Mouse (Mus musculus): Measurements from ENCODE around the gene Gm49345.
"Not testable (repeated sequence)": the region's sequence is repeated elsewhere in the genome, so short reads cannot be mapped to it uniquely, and the experiment has no call there.

Gene Gm49345

GRCm38 (mm10) chr13:67637294-67638007 is at the start of gene Gm49345, which contains the start of gene Zfp729a:
Gm49345 (minus strand) TSS chr13:67637769.
Zfp729a (minus strand) TSS chr13:67637791.
- DNase-seq, result peak; percentile 89 to 90

- no peak for DNase-seq
These were observed 49.4 kb upstream of the Gm49345 start, which contains the start of gene Zfp738 for GRCm38 (mm10) chr13:67686971-67687370. Zfp738 (minus strand) TSS chr13:67687071.

GRCm38 (mm10) chr13:67683841-67684240 is 46.3 kb upstream of the Gm49345 start:
- DNase-seq, result not testable (repeated sequence)

GRCm38 (mm10) chr13:67682959-67683735 is 45.6 kb upstream of the Gm49345 start:
- DNase-seq, result peak; percentile 90 to 91

- no peak for DNase-seq
These were observed 37.3 kb upstream of the Gm49345 start for GRCm38 (mm10) chr13:67674902-67675301.

- DNase-seq, result no peak
These were observed 14.9 kb upstream of the Gm49345 start for GRCm38 (mm10) chr13:67652496-67652895.

- no peak for DNase-seq
These were observed 27.5 kb downstream of the Gm49345 start for GRCm38 (mm10) chr13:67610108-67610507.

- DNase-seq, result peak; percentile 86 to 94
These were observed 28.3 kb downstream of the Gm49345 start, which contains the start of gene Zfp729b for GRCm38 (mm10) chr13:67609066-67609876. Zfp729b (minus strand) TSS chr13:67609707.

GRCm38 (mm10) chr13:67572591-67573189 is 64.9 kb downstream of the Gm49345 start:
- no peak for DNase-seq

- no peak for DNase-seq
These were observed 83.8 kb downstream of the Gm49345 start, which contains the start of gene Zfp748 for GRCm38 (mm10) chr13:67553730-67554129. Zfp748 (minus strand) TSS chr13:67553830.

GRCm38 (mm10) chr13:67552505-67553346 is 84.8 kb downstream of the Gm49345 start:
- DNase-seq, result peak; percentile 89 to 91

- no peak for DNase-seq
These were observed 91.6 kb downstream of the Gm49345 start for GRCm38 (mm10) chr13:67545941-67546340.
